Mouse (Mus musculus): ENCODE results near the gene Lmf1.

DNA sequence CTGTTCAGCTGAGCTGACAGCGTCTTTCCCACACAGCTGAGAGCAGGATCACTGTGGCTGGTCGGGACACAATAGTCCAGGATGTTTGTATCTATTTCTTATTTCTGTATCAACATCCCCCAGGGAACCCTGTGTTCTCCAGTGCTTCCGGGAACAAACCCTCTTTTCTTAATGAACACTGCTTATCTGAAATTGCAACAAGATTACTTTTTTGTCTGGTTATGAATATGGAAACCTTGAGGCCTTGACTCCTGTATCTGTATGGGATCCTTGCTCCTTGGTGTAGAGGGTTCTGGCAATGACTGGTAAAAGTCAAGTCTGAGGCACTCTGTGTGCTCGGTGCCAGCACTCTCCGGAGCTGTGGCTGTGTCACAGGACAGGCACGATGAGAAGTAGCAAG, 11.2 kb downstream of the Lmf1 start:
- no peak for TF ChIP-seq POLR2A (IDR thresholded peaks at IDR 0.05; ENCODE audit: insufficient read length, low read depth)
- TF ChIP-seq USF1 (IDR thresholded peaks at IDR 0.05; ENCODE audit: low read depth), result no peak
- no peak for TF ChIP-seq MAX (IDR thresholded peaks at IDR 0.05; ENCODE audit: low read depth)
